Mouse (Mus musculus): Measurements from ENCODE around the gene Slc22a12. TPM values are rescaled to one million over a fixed set of nuclear protein-coding genes. Genes with fewer than 3 reads are reported as not detected.

The Slc22a12 gene
- polyA plus RNA-seq, 1 experiment = not detected

- Histone ChIP-seq H3K4me1 (ENCODE audit: control insufficient read depth, insufficient read depth, low read length) (peaks cover 63% of the 10 kb centered on the region), H3K27ac (ENCODE audit: insufficient read depth, low read depth, low read length) (peak overlapping the region; percentile 92), H3K4me3 (ENCODE audit: insufficient read depth, low read depth, low read length) (peak overlapping the region; percentile 54)
- TF ChIP-seq CTCF (IDR thresholded peaks at IDR 0.05; ENCODE audit: insufficient read depth, low read depth, low read length) (no peak), POLR2A (IDR thresholded peaks at IDR 0.05; ENCODE audit: insufficient read depth, low read depth, low read length) (no peak)
- WGBS = 4% methylated on average over 20 of the region's 20 CpGs
Measured at GRCm38 (mm10) chr19:6502543-6503319, 40.1 kb downstream of the Slc22a12 start.

- peak; percentile 34; the same call in 1 of the 2 replicates for TF ChIP-seq POLR2A (IDR thresholded peaks at IDR 0.05; ENCODE audit: insufficient read depth, low read depth, low read length)
- no peak for TF ChIP-seq CTCF (IDR thresholded peaks at IDR 0.05; ENCODE audit: insufficient read depth, low read depth, low read length)
- Histone ChIP-seq H3K4me1 (ENCODE audit: control insufficient read depth, insufficient read depth, low read length) (peaks cover 57% of the 10 kb centered on the region), H3K27ac (ENCODE audit: insufficient read depth, low read depth, low read length) (peak overlapping the region; percentile 92), H3K4me3 (ENCODE audit: insufficient read depth, low read depth, low read length) (peak overlapping the region; percentile 54)
- WGBS = under 1% methylated on average over 25 of the region's 25 CpGs
Measured at GRCm38 (mm10) chr19:6502035-6502541, 40.7 kb downstream of the Slc22a12 start.

GRCm38 (mm10) chr19:6500636-6501025 is 42.2 kb downstream of the Slc22a12 start:
- 8% methylated on average over 2 of the region's 2 CpGs for WGBS
- peak overlapping the region; percentile 18; the same call in 1 of the 2 replicates for H3K27ac ChIP-seq (ENCODE audit: insufficient read depth, low read depth, low read length)
- H3K4me3 ChIP-seq (ENCODE audit: insufficient read depth, low read depth, low read length) = peak overlapping the region; percentile 93
- TF ChIP-seq CTCF (IDR thresholded peaks at IDR 0.05; ENCODE audit: insufficient read depth, low read depth, low read length) = no peak
- TF ChIP-seq POLR2A (IDR thresholded peaks at IDR 0.05; ENCODE audit: insufficient read depth, low read depth, low read length) = no peak
- H3K4me1 ChIP-seq (ENCODE audit: control insufficient read depth, insufficient read depth, low read length) = peaks cover 52% of the 10 kb centered on the region

GRCm38 (mm10) chr19:6499860-6500635 is 42.8 kb downstream of the Slc22a12 start:
- TF ChIP-seq POLR2A (IDR thresholded peaks at IDR 0.05; ENCODE audit: insufficient read depth, low read depth, low read length) = no peak
- TF ChIP-seq CTCF (IDR thresholded peaks at IDR 0.05; ENCODE audit: insufficient read depth, low read depth, low read length) = no peak
- 22% methylated on average over 6 of the region's 6 CpGs for WGBS
- peak overlapping the region; percentile 18 for H3K27ac ChIP-seq (ENCODE audit: insufficient read depth, low read depth, low read length)
- H3K4me1 ChIP-seq (ENCODE audit: control insufficient read depth, insufficient read depth, low read length) = peaks cover 51% of the 10 kb centered on the region
- peak overlapping the region; percentile 93 for H3K4me3 ChIP-seq (ENCODE audit: insufficient read depth, low read depth, low read length)

GRCm38 (mm10) chr19:6498350-6499131 is 44.3 kb downstream of the Slc22a12 start:
- Histone ChIP-seq H3K4me3 (ENCODE audit: insufficient read depth, low read depth, low read length) (peak overlapping the region; percentile 93), H3K4me1 (ENCODE audit: control insufficient read depth, insufficient read depth, low read length) (peaks cover 46% of the 10 kb centered on the region), H3K27ac (ENCODE audit: insufficient read depth, low read depth, low read length) (peak overlapping the region; percentile 86)
- 3% methylated on average over 38 of the region's 38 CpGs for WGBS
- TF ChIP-seq POLR2A (IDR thresholded peaks at IDR 0.05; ENCODE audit: insufficient read depth, low read depth, low read length) = no peak
- no peak for TF ChIP-seq CTCF (IDR thresholded peaks at IDR 0.05; ENCODE audit: insufficient read depth, low read depth, low read length)

- no peak for TF ChIP-seq CTCF (IDR thresholded peaks at IDR 0.05; ENCODE audit: insufficient read depth, low read depth, low read length)
- TF ChIP-seq POLR2A (IDR thresholded peaks at IDR 0.05; ENCODE audit: insufficient read depth, low read depth, low read length) = no peak
- Histone ChIP-seq H3K27ac (ENCODE audit: insufficient read depth, low read depth, low read length) (peak overlapping the region; percentile 72), H3K4me3 (ENCODE audit: insufficient read depth, low read depth, low read length) (peak overlapping the region; percentile 93), H3K4me1 (ENCODE audit: control insufficient read depth, insufficient read depth, low read length) (peaks cover 46% of the 10 kb centered on the region)
- under 1% methylated on average over 39 of the region's 39 CpGs for WGBS
Measured at GRCm38 (mm10) chr19:6497803-6498202, 45.0 kb downstream of the Slc22a12 start.

- 0% methylated on average over 35 of the region's 39 CpGs for WGBS
- Histone ChIP-seq H3K4me1 (ENCODE audit: control insufficient read depth, insufficient read depth, low read length) (peaks cover 46% of the 10 kb centered on the region), H3K27ac (ENCODE audit: insufficient read depth, low read depth, low read length) (peak overlapping the region; percentile 70), H3K4me3 (ENCODE audit: insufficient read depth, low read depth, low read length) (peak overlapping the region; percentile 93)
- TF ChIP-seq CTCF (IDR thresholded peaks at IDR 0.05; ENCODE audit: insufficient read depth, low read depth, low read length) = no peak
- TF ChIP-seq POLR2A (IDR thresholded peaks at IDR 0.05; ENCODE audit: insufficient read depth, low read depth, low read length) = no peak
Measured at GRCm38 (mm10) chr19:6497150-6497801, 45.6 kb downstream of the Slc22a12 start.

Data from olfactory bulb, adult 2 months (tissue).